Mouse (Mus musculus): ENCODE data around the gene Dctn1.

Gene Dctn1

GRCm38 (mm10) chr6:83165607-83166242 lies at the start of gene Dctn1:
TSS of gene Dctn1 (plus strand) at chr6:83165920.
- DNase-seq = peak; percentile 97

GRCm38 (mm10) chr6:83116373-83117164 lies 49.2 kb upstream of the Dctn1 start:
- peak; percentile 11 for DNase-seq

- no peak for DNase-seq
Measured at GRCm38 (mm10) chr6:83117165-83117438, 48.6 kb upstream of the Dctn1 start.

- peak; percentile 21 for DNase-seq
Measured at GRCm38 (mm10) chr6:83117616-83118015, 48.1 kb upstream of the Dctn1 start.

GRCm38 (mm10) chr6:83118369-83118768 lies 47.4 kb upstream of the Dctn1 start:
- DNase-seq = peak; percentile 20

- DNase-seq = peak; percentile 14
Measured at GRCm38 (mm10) chr6:83118825-83119733, 46.6 kb upstream of the Dctn1 start.

GRCm38 (mm10) chr6:83119734-83120051 lies 46.0 kb upstream of the Dctn1 start:
- peak; percentile 66 for DNase-seq

GRCm38 (mm10) chr6:83120930-83121862 lies 44.5 kb upstream of the Dctn1 start, which contains the start of gene Wbp1:
TSS of gene Wbp1 (minus strand) at chr6:83121559.
- peak; percentile 95 for DNase-seq

- peak; percentile 50 for DNase-seq
Measured at GRCm38 (mm10) chr6:83121863-83122710, 43.6 kb upstream of the Dctn1 start.

- DNase-seq = no peak
Measured at GRCm38 (mm10) chr6:83122961-83123360, 42.8 kb upstream of the Dctn1 start.

- DNase-seq = peak; percentile 95
Measured at GRCm38 (mm10) chr6:83124851-83125312, 40.8 kb upstream of the Dctn1 start.

GRCm38 (mm10) chr6:83125331-83125730 lies 40.4 kb upstream of the Dctn1 start, which contains the start of gene Ino80b:
TSS of gene Ino80b (minus strand) at chr6:83125431.
- DNase-seq = no peak

- no peak for DNase-seq
Measured at GRCm38 (mm10) chr6:83127419-83127818, 38.3 kb upstream of the Dctn1 start.

- peak; percentile 65 for DNase-seq
Measured at GRCm38 (mm10) chr6:83131469-83132034, 34.2 kb upstream of the Dctn1 start.

- no peak for DNase-seq
Measured at GRCm38 (mm10) chr6:83132176-83132919, 33.4 kb upstream of the Dctn1 start.

GRCm38 (mm10) chr6:83134226-83134625 lies 31.5 kb upstream of the Dctn1 start:
- DNase-seq = no peak

- DNase-seq = peak; percentile 31
Measured at GRCm38 (mm10) chr6:83134951-83135513, 30.7 kb upstream of the Dctn1 start, which contains the start of gene Rtkn. TSS of gene Rtkn (plus strand) at chr6:83135463.

- DNase-seq = peak; percentile 76
Measured at GRCm38 (mm10) chr6:83135571-83136161, 30.1 kb upstream of the Dctn1 start.

- no peak for DNase-seq
Measured at GRCm38 (mm10) chr6:83136291-83136880, 29.3 kb upstream of the Dctn1 start.
